Mouse (Mus musculus) adrenal gland, adult 2 months (tissue): ENCODE measurements around the gene Efcc1. TPM values are rescaled to one million over a fixed set of nuclear protein-coding genes. Genes with fewer than 3 reads are reported as not detected.
A peak's percentile ranks its signal among the peaks of the same experiment; 100 is the strongest.
"Not testable (repeated sequence)": the region's sequence is repeated elsewhere in the genome, so short reads cannot be mapped to it uniquely, and the experiment has no call there.

ENCODE experiments used
- DNase-seq: peaks from one replicate; pipeline ENCODE4 v3.0.0; 2021
- polyA plus RNA-seq: library from polyadenylated mRNA; depleted of rRNA; stranded (reverse); fragments of >200 nt; gene quantifications from 2 replicates; pipeline ENCODE4 v1.2.3, GENCODE M21; 2012
- total RNA-seq, 2 experiments: library from RNA; stranded (reverse); gene quantifications; 2 replicates each; pipeline ENCODE4 v1.2.3; 2021

Gene Efcc1
- total and polyA plus RNA-seq, 3 experiments, result 0.63 to 1.1 (median 1.1) TPM

DNA sequence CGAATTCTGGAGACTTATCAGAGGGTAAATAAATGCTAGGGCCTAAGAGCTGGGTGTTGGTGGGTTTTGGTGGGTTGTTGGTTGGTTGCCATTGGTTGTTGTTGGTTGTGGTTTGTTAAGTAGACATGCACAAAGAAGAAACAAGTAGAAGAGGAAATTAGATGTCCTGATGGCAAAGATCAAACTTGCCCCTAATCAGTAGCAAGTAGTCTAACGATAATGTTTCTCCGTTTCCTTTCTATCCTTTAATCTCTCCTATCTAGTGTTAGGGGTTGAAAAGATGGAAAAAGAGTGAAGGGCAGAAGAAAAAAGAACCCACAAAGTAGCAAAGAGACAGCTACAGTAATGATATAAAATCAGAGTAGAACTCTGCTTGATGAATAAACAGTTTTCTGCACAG is 14.0 kb downstream of the Efcc1 start:
- no peak for DNase-seq

DNA sequence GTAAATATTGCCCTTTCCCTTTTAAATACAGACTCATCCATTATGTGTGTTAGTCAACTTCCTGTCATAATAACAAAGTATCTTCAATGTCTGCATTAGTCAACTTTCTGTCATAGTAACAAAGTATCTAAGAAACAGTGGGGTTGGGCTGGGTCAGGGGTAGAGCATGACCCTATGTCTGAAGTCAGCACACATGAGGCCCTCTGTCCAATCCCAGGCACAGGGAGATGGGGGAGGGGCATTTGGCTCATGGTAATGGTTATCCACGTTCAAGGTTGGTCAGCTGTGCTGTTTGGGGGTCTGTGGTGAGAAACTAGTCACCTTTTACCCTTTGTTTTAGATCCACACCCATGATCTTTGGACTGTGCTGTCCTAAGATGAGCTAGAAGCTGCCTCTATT is 14.6 kb downstream of the Efcc1 start:
- DNase-seq, result peak; percentile 50

- DNase-seq, result no peak
Measured at GRCm38 (mm10) chr6:87746059-87746458, 15.4 kb downstream of the Efcc1 start.

- DNase-seq, result no peak
Measured at GRCm38 (mm10) chr6:87746849-87747248, 16.2 kb downstream of the Efcc1 start.

DNA sequence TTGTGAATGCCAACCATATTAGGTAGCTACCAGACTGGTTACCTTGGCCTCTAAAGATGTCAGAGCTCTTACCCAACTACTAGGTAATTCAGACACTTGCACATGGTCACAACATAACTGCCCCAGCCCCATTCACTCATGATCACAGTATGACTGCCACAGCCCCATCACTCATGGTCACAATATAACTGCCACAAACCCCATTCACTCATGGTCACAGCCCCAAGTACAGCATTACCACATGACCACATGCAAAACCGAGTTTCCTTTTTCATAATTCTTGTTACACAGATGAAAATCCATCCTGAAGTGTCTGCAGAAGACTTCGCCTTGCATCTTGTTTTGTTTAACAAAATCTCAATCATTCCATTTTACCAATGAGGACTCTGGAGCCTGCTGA is 17.4 kb downstream of the Efcc1 start:
- no peak for DNase-seq

DNA sequence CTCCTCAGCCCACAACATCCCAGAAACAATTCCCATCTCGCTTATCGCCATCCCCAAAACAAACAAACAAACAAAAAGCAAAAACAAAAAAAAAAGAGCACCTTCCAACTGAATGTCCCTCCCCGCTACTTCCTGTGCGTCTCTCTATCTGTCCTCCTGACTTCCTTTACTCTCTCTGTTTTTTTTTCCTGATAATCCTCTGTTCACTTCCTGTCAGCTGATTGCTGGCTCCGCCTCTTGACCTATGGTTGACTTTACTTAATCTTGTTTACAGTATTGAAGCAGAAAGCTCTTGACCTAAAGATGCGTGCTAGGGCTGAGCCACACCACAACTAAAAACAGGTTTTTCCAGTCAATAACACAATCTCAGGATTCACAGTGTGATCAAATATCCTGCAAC is 17.9 kb downstream of the Efcc1 start:
- no peak for DNase-seq

- DNase-seq, result no peak
Measured at GRCm38 (mm10) chr6:87750184-87750910, 19.7 kb downstream of the Efcc1 start.

DNA sequence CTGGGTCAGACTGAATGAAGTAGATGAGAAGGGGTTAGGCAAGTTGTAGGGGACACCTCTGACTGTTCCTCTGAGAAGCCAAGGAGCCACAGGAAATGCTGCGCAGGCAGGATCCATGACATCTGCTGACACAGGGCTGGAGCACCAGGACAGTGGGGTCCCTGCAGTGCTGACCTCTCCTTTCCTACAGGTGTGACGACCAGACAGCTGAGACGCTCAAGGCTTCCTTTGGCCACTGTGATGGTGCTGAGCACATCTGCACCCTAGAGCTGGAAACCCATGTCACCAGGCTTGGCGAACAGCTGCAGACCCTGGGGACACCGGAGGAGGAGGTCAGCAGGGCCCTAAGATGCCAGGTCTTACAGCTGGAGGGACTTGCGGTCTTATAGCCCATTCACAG is 20.9 kb downstream of the Efcc1 start:
- no peak for DNase-seq

- no peak for DNase-seq
Measured at GRCm38 (mm10) chr6:87755196-87755595, 24.5 kb downstream of the Efcc1 start.

- no peak for DNase-seq
Measured at GRCm38 (mm10) chr6:87756896-87757295, 26.2 kb downstream of the Efcc1 start.

- DNase-seq, result no peak
Measured at GRCm38 (mm10) chr6:87759404-87759803, 28.7 kb downstream of the Efcc1 start.

DNA sequence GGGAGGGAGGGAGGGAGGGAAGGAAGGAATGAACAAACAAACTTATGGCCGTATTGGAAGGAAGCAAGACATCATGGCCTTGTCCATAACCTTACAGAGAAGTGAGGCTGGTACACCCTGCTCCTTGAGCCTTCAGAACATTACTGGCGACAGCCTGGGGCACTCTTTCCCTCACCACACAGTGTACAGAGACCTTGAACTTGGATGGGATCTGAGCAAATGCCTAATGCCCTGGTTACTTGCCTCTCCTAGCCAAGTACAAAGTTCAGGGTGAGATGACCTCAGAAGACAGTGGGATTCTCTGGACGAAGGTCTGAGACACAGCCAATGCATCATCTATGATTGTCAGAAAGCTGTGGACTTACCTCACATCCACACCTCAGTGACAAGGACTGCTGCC is 29.2 kb downstream of the Efcc1 start:
- DNase-seq, result no peak

- no peak for DNase-seq
Measured at GRCm38 (mm10) chr6:87762161-87762560, 31.5 kb downstream of the Efcc1 start.

DNA sequence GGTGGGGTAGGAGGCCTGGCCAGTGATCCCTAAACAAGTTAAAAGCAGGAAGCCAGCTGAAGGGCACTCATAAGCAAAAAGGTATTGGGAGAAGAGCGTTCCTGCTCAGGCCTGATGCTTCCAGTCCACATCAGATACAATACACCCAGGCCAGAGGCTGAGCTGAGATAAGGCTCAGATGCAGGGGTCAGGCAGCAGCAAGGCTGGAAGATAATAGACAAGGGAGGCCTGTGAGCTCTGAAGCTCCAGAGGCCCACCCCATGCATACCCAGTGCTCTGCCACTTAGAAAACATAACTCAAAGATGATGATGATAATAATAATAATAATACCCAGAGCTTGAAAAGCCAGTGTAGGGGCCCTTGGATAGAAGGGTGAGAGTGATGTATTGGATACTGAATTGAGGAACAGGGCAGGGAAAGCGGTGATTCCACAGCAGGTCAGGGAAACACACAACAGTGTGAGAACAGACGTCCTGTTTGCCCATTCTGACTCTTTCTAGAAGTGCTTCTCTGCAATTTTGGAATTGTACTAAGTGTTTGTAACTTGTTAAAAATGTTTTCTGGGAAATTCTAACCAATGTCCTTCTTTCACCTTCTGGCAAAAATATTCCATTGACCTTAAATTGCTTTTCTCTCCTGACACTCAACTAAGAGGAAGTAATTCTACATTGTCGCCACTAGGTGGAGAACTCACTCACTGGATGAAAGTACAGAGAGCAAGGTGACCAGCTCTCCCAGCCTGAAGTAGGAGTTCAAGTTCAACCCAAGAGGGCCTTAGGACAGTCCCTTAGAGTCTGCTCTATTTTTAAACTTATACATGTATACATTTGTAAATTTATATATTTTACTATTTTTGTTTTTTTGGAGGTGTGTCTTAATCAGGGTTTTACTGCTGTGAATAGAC is 33.0 kb downstream of the Efcc1 start:
- no peak for DNase-seq

GRCm38 (mm10) chr6:87764296-87764695 is 33.6 kb downstream of the Efcc1 start:
- not testable (repeated sequence) for DNase-seq

GRCm38 (mm10) chr6:87770626-87771025 is 40.0 kb downstream of the Efcc1 start:
- no peak for DNase-seq

DNA sequence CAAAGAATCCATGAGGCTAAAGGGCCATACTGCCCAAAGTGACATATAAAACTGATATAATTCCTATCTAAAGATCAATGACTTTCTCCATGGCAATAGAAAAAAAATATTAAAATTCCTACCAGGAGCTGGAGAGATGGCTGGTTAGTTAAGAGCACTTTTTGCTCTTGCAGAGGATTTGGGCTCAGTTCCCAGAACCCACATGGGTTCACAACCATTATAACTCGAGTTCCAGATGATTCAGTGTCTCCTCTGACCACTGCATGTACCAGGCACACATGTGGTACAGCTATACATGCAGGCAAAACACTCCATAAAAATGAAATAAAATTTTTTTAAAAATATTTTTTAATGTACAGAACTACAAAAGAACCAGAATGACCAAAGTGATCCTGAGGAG is 43.8 kb downstream of the Efcc1 start:
- DNase-seq, result no peak

GRCm38 (mm10) chr6:87774909-87775308 is 44.2 kb downstream of the Efcc1 start:
- no peak for DNase-seq

DNA sequence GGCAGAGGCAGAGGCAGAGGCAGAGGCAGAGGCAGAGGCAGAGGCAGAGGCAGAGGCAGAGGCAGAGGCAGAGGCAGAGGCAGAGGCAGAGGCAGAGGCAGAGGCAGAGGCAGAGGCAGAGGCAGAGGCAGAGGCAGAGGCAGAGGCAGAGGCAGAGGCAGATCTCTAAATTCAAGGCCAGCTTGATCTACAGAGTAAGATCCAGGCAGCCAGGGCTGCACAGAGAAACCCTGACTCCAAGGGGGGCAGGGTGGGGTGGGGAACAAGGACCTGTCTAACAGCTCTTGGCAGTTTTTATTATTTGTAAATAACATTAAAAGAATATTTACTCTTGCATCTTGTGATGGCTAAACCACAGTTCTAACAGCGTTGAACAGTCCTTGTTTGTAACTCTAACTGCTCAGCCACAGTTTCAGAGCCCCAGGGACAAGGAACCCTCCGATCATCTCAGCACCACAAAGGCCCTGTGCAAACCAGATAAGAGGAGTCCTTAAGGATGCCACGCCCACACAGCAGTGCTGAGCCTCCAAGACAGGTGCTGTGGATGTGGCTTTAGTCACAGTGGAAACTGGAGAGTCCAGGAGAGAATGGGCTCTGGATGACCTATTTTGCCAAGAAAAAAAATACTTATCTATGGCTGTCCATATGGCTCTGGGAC is 45.0 kb downstream of the Efcc1 start:
- DNase-seq, result no peak

DNA sequence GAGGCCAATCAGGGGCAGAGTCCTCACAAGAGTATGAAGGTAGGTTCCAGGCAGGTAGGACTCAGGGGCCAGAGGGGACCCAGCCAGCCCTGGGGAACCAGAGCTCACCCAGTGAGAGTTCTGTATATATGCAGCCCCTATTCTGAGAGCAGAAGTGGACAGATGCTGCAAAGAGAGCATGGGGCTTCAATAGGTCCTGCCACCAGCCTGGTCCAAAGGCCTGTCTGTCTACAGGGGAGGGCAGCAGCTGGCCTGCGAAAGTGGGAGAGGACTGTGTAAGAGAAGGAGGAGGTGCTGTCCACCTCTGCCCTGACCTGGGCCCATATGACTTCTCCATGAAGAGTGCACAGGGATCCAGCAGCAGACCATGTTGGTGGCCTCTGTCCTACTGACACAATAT is 46.0 kb downstream of the Efcc1 start:
- no peak for DNase-seq

DNA sequence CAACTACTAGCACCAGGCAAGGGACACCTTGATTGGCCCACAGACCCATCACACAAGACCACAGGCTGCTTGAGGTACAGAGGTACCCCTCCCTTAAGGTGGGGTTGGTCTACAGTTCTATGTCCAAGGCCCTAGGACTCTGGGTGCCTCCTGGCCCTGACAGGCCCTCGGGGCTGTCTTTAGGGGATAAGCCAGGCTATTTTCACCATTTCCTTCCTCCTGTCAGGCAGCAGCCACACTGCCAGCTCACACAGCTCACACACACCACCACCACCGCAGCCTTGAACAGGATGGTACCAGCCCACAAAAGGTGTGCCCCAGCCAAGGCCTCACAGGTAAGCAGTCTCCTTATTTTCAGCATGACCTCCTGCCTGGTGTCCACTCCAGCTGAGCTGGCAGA is 47.2 kb downstream of the Efcc1 start, which contains the start of gene Gp9:
TSS of gene Gp9 (plus strand) at position 231 of the 400 bp plus-strand sequence.
- DNase-seq, result no peak

DNA sequence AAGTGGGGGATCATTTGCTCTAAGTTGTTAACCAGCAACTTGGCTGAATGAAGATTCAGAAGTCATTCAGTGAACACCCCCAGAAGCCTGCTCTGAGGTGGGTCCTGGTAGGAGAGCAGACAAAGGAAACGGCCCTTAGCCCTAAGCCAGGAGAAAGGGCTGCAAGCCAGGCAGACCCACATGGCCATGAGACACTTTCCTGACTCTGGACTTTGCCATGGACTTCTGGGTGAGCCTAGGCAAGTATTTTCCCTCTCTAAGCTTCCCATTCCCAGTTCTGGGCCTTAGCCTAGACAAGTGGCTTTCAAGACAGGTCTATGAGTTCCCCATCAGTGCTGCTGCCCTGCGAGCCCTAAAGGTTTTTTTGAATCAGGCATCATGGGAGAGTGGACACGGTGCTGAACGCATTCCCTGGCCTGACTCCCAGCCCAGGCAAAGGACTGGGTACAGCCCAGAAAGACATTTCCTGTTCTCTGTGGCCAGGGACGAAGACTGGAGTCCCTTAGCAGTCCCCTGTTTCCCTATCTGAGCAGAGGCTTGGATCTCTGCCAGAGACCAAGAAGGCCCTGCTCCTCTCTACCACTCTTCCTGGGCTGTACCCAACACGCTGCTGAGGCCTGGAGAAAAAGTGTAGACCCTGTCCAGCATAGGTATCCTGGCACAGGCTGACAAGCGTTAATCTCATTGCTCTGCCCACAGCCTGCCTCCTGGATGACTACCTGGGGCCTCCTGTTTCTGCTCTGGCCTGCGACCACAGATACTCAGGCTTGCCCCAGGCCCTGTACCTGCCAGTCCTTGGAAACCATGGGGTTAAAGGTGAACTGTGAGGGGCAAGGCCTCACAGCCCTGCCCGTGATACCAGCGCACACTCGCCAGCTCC is 47.9 kb downstream of the Efcc1 start:
- no peak for DNase-seq
